Mouse (Mus musculus) WW6 (cell line): ENCODE data around the gene Chl1.

Experiments used
- DNase-seq: peaks from one replicate; pipeline ENCODE4 v3.0.0-alpha.2; 2013; ENCODE audit warnings: low read depth, low spot score

The Chl1 gene

DNA sequence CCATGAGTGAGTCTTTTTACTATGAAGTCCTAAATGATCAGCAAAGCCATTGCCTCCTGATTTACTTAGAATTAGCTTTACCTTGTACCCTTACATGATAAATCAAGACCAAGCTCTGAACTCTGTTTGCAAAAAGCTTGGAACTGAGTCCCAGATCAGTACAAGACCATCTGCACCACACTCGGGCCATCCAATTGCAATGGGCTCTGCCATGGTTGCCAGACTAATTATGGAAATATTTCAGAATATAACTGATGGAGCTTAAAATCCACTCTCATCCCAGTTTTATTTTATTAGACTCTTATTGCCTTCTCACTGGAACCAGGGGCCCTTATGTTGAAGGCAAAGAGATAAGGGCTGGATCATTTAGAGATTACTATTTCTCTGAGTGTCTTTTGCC lies 284.9 kb downstream of the Chl1 start:
- no peak for DNase-seq
